Mouse (Mus musculus) heart, adult 8-10 months (tissue): Measurements from ENCODE around the gene Mrps7. TPM values are rescaled to one million over a fixed set of nuclear protein-coding genes. Genes with fewer than 3 reads are reported as not detected.
"Not testable (repeated sequence)": the region's sequence is repeated elsewhere in the genome, so short reads cannot be mapped to it uniquely, and the experiment has no call there.

ENCODE experiments used
- DNase-seq: peaks from one replicate; pipeline ENCODE4 v3.0.0; 2022; ENCODE audit warnings: low spot score
- total RNA-seq, 4 experiments: library from RNA; stranded (reverse); gene quantifications; 2 replicates each; pipeline ENCODE4 v1.2.4; 2022

Mrps7 gene
- total RNA-seq, 4 experiments from 2014 or later, result 80.5 to 101 (median 85.0) TPM

DNA sequence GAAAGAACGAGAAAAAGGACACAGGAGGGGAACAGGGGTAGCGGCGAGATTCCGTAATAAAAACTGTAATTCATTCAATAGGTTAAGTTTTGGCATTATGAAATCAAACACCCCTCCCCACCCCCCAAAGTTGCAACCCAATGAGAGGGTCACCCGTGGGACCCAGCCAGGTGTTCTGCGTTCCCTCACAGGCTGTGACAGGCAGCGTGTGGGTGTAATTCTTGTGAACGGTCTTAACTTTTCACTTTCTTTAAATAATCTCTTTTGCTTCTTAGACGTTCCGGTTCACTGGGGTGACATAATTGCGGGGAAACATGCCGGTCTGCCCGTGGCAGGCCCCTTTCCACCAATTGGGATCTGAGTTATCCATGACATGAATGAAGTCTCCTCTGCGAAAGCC lies 41.8 kb downstream of the Mrps7 start:
- not testable (repeated sequence) for DNase-seq

- no peak for DNase-seq
Observed at GRCm38 (mm10) chr11:115646439-115646838, 42.7 kb downstream of the Mrps7 start.

DNA sequence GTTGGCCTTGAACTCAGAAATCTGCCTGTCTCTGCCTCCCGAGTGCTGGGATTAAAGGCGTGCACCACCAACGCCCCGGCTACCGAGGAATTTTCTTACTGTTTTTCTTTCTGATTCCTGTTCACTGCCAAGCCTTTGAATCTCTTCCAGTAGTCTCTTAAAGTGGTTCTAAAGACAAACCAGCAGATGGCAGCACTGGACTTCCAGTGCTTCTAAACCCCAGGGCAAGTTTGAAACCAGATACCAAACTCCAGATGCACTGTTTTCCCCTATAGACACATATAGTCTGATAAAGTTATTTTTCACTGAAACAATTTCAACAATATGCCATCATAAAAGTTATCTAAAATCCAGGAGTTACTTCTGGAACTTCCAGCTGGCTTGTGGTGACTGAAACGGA lies 43.7 kb downstream of the Mrps7 start:
- peak; percentile 71 for DNase-seq

DNA sequence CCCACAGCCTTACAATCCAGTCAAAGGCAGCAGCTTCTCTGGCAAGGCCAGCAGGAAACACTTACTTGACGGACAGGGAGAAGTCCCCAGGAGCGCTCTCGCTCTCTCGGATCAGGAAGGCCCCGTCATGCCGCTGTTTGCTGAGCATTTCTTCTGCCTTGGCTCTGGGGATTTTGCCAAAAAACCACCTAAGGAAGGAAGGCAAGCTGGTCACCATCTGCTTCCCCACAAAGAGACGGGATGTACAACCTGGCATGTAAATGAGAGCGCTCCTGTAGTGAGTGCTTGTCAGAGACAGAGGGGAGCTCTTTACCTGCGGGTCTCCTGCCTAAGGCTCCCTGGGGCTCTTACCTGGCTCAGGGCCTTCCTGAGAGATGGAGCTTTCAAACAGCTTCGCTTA lies 46.0 kb downstream of the Mrps7 start:
- DNase-seq, result no peak

DNA sequence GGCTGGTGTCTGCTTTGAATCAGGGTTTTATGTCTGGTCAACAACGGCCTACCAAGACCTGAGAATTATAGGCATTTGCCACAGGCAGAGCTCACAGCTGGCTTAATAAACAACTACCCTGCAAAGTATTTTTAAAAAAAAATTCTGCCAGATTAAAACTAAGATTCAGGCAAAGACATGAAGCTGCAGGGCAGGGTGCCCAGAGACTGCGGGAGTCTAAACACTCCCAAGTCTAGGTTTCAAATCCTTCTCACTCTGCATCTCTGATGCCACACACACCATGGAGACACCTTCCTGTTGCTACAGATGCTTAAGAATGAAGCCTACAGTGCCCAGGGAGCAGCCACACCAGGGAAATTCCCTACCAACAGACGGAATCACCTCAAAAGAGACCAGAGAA lies 48.0 kb downstream of the Mrps7 start:
- no peak for DNase-seq

GRCm38 (mm10) chr11:115653194-115653593 lies 49.5 kb downstream of the Mrps7 start:
- no peak for DNase-seq

DNA sequence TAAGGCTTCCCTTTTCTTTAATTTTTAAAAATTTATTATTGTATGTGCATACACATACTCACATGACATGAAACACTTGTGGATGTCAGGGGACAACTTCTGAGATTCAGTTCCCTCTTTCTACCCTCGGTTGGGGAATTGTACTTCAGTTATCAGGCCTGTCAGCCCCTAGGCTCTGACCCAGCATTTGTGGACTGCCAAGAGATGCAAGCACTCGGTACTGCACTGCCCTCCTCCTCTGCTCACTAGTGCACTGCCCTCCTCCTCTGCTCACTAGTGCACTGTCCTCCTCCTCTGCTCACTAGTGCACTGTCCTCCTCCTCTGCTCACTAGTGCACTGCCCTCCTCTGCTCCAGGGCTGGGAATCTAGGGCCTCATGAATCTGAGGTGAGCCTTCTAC lies 50.4 kb downstream of the Mrps7 start:
- DNase-seq, result no peak

Other genes starting within 250 kb of the Mrps7 start
- gene Hid1, start 236.2 kb upstream of the Mrps7 start, total RNA-seq, result 1 to 10 TPM; 3.4 to 4.3 (median 4.1) TPM
- 1 to 10 TPM; 4.1 to 5.3 (median 4.8) TPM for gene Cdr2l, start 222.0 kb upstream of the Mrps7 start, total RNA-seq
- 100 to 1,000 TPM; 139 to 160 (median 146) TPM for gene Mrpl58, start 200.2 kb upstream of the Mrps7 start, total RNA-seq
- gene Atp5h, start 184.0 kb upstream of the Mrps7 start, total RNA-seq, result 1,000 to 10,000 TPM; 2,233 to 2,384 (median 2,275) TPM
- gene Kctd2, start 183.8 kb upstream of the Mrps7 start, total RNA-seq, result 10 to 100 TPM; 29.3 to 34.0 (median 29.7) TPM
- under 1 TPM in 1 of 4 experiments, not detected in 3; 0.16 TPM for gene Trim80, start 163.4 kb upstream of the Mrps7 start, total RNA-seq
- not detected for gene Slc16a5, start 141.5 kb upstream of the Mrps7 start, total RNA-seq
- gene Armc7, start 128.3 kb upstream of the Mrps7 start, total RNA-seq, result 1 to 10 TPM; 1.2 to 2.2 (median 1.9) TPM
- gene Nt5c, start 112.1 kb upstream of the Mrps7 start, total RNA-seq, result 10 to 100 TPM in 2 of 4 experiments, 1 to 10 TPM in 2; 8.7 to 14.9 (median 10.1) TPM
- gene Jpt1, start 89.5 kb upstream of the Mrps7 start, total RNA-seq, result 100 to 1,000 TPM; 114 to 126 (median 121) TPM
- gene Sumo2, start 67.6 kb upstream of the Mrps7 start, total RNA-seq, result 100 to 1,000 TPM; 166 to 179 (median 176) TPM
- 10 to 100 TPM; 15.7 to 24.4 (median 19.2) TPM for gene Nup85, start 39.5 kb upstream of the Mrps7 start, total RNA-seq
- 10 to 100 TPM; 13.0 to 19.0 (median 15.8) TPM for gene Gga3, start 126 bp downstream of the Mrps7 start, total RNA-seq
- gene Mif4gd, start 9.0 kb downstream of the Mrps7 start, total RNA-seq, result 10 to 100 TPM; 40.8 to 52.0 (median 45.0) TPM
- 10 to 100 TPM; 31.4 to 40.9 (median 34.9) TPM for gene Slc25a19, start 24.4 kb downstream of the Mrps7 start, total RNA-seq
- 100 to 1,000 TPM in 3 of 4 experiments, 10 to 100 TPM in 1; 93.7 to 126 (median 111) TPM for gene Grb2, start 104.7 kb downstream of the Mrps7 start, total RNA-seq
- 100 to 1,000 TPM in 2 of 4 experiments, 10 to 100 TPM in 2; 96.2 to 103 (median 100) TPM for gene Tmem94, start 161.5 kb downstream of the Mrps7 start, total RNA-seq
- gene Caskin2, start 209.7 kb downstream of the Mrps7 start, total RNA-seq, result 10 to 100 TPM; 40.3 to 48.2 (median 44.7) TPM
- 1 to 10 TPM; 6.9 to 8.8 (median 7.5) TPM for gene Tsen54, start 210.8 kb downstream of the Mrps7 start, total RNA-seq
- gene Llgl2, start 220.1 kb downstream of the Mrps7 start, total RNA-seq, result 10 to 100 TPM; 15.7 to 31.8 (median 20.3) TPM